Mouse (Mus musculus): ENCODE measurements around the gene Uts2. TPM values are rescaled to one million over a fixed set of nuclear protein-coding genes. Genes with fewer than 3 reads are reported as not detected.

Gene Uts2
- total and polyA plus RNA-seq, 3 experiments, result not detected

DNA sequence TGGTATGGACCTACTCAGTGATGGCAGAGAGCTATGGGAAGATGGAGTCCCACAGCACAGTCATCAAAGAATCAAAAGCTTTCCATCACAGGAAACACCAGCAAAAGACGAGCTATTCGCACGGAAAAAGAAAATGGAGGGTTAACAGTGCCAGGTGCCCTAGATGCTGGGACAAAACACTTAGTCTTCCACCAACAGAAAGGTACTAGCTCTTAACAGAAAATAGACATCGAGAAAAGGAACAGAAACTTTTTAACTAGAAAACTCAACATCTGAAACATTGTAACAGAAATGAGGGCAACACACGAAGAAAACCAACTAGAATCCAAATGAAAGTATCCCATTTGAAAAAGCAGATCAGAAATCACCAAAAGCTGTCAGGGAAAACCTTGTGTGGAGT lies 16.7 kb upstream of the Uts2 start:
- no peaks in the 10 kb centered on the region for H3K79me2 ChIP-seq (replicated peaks; ENCODE audit: control insufficient read depth, extremely low read depth, insufficient read depth, poor library complexity, severe bottlenecking)
- no peaks in the 10 kb centered on the region for H3K9me3 ChIP-seq (replicated peaks; ENCODE audit: low read length)
- H3K9ac ChIP-seq (ENCODE audit: insufficient read depth, low read depth), result peak overlapping the region; percentile 33; the same call in 1 of the 2 replicates
- H3K36me3 ChIP-seq (replicated peaks in 1 of 2; ENCODE audit: control insufficient read depth in 1 of 2, insufficient read depth in 1 of 2, low read length in 1 of 2), result no peaks in the 10 kb centered on the region
- peak; percentile 35 for DNase-seq (ENCODE audit: extremely low read depth)
- no peaks in the 10 kb centered on the region for H3K27me3 ChIP-seq (replicated peaks)
- peak overlapping the region; percentile 81 for H3K27ac ChIP-seq (ENCODE audit: insufficient read depth, low read depth)
- dilution Hi-C loops (cut with MboI; ENCODE audit: extremely low pct_ligation_motif_present, extremely low pct_unique_long_range_greater_than_20kb, low sequenced_read_pairs), result no loop called here
- peaks cover 8 to 19% of the 10 kb centered on the region in 2 experiments for H3K4me1 ChIP-seq (ENCODE audit: control insufficient read depth in 1 of 2, insufficient read depth in 2 of 2)
- H3K4me2 ChIP-seq (ENCODE audit: insufficient read depth, low read depth, poor library complexity, severe bottlenecking), result peak overlapping the region; percentile 80
- in situ Hi-C loops (cut with MboI; ENCODE audit: low pct_ligation_motif_present, low pct_unique_long_range_greater_than_20kb, low sequenced_read_pairs), result no loop called here
- no peak overlapping the region for H3K4me3 ChIP-seq (replicated peaks in 1 of 3; ENCODE audit: low read depth in 2 of 3, low read length in 2 of 3, poor library complexity in 1 of 3)
- TF ChIP-seq NRF1 (IDR thresholded peaks at IDR 0.05; ENCODE audit: low read depth, low read length) (no peak), EP300 (IDR thresholded peaks at IDR 0.05; ENCODE audit: low read length) (peak; percentile 84), SMC3 (IDR thresholded peaks at IDR 0.05; ENCODE audit: low read depth, low read length) (no peak), MXI1 (IDR thresholded peaks at IDR 0.05; ENCODE audit: low read depth, low read length) (no peak), JUND (conservative IDR thresholded peaks at IDR 0.05; ENCODE audit: low read depth, low read length) (no peak), POLR2A (IDR thresholded peaks at IDR 0.05; ENCODE audit: low read depth, low read length) (no peak), RAD21 (IDR thresholded peaks at IDR 0.05; ENCODE audit: low read depth, low read length) (no peak), MEF2A (IDR thresholded peaks at IDR 0.05; ENCODE audit: borderline replicate concordance, low read depth, low read length) (0 out of 2 replicates have a peak, but pooled peaks have one; percentile 37), TCF12 (IDR thresholded peaks at IDR 0.05; ENCODE audit: low read depth, low read length) (0 out of 2 replicates have a peak, but pooled peaks have one; percentile 47), ETS1 (conservative IDR thresholded peaks at IDR 0.05; ENCODE audit: low read depth, low read length) (no peak), UBTF (IDR thresholded peaks at IDR 0.05; ENCODE audit: low read depth, low read length) (no peak), CHD2 (IDR thresholded peaks at IDR 0.05; ENCODE audit: low read length) (no peak), CTCF (conservative IDR thresholded peaks at IDR 0.05 in 1 of 2, IDR thresholded peaks at IDR 0.05 in 1 of 2; ENCODE audit: low read depth in 2 of 2, low read length in 2 of 2) (no peak), HCFC1 (IDR thresholded peaks at IDR 0.05; ENCODE audit: low read depth, low read length) (no peak), ZC3H11A (IDR thresholded peaks at IDR 0.05; ENCODE audit: low read depth, low read length) (no peak), USF1 (IDR thresholded peaks at IDR 0.05; ENCODE audit: low read depth, low read length) (no peak), ZKSCAN1 (IDR thresholded peaks at IDR 0.05; ENCODE audit: borderline replicate concordance, low read depth, low read length) (no peak), IRF4 (IDR thresholded peaks at IDR 0.05; ENCODE audit: low read depth, low read length) (peak; percentile 83), PAX5 (IDR thresholded peaks at IDR 0.05; ENCODE audit: low read length) (no peak), NELFE (IDR thresholded peaks at IDR 0.05; ENCODE audit: low read depth, low read length) (no peak), ZNF384 (IDR thresholded peaks at IDR 0.05; ENCODE audit: low read depth, low read length) (no peak), USF2 (conservative IDR thresholded peaks at IDR 0.05; ENCODE audit: low read depth, low read length) (no peak), ZMIZ1 (IDR thresholded peaks at IDR 0.05; ENCODE audit: low read depth, low read length) (no peak), SIN3A (IDR thresholded peaks at IDR 0.05; ENCODE audit: low read length) (no peak)

Data from CH12.LX (cell line).